Mouse (Mus musculus): ENCODE measurements around the gene Bin2. TPM values are rescaled to one million over a fixed set of nuclear protein-coding genes. Genes with fewer than 3 reads are reported as not detected.

Gene Bin2
- polyA plus RNA-seq, 1 experiment from 2014 or later, result 5.8 TPM

DNA sequence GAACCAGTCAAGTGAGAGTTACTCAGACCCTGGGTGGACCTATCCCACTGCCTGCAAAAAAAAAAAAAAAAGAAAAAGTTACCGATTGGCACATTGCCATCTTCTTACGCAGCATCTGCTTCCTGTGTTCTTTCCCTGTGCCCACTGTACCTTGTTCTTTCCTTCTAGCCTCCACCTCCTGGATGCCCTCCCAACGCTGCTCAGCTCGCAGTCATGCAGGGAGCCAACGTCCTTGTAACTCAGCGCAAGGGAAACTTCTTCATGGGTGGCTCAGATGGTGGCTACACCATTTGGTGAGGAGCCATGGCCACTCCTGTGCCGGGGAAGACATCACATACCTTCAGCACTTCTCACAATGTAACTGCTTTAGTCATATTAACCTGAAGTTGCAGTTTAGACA is 50.2 kb downstream of the Bin2 start:
- Histone ChIP-seq H3K4me1 (replicated peaks; ENCODE audit: control insufficient read depth, insufficient read depth, low read length) (no peaks in the 10 kb centered on the region; the same call in 1 of the 2 replicates), H3K9ac (ENCODE audit: low read depth, low read length) (no peak overlapping the region), H3K4me3 (ENCODE audit: low read depth, low read length) (no peak overlapping the region), H3K27me3 (replicated peaks; ENCODE audit: control insufficient read depth, insufficient read depth, low read length) (no peaks in the 10 kb centered on the region), H3K36me3 (ENCODE audit: control insufficient read depth, insufficient read depth) (peaks cover 48% of the 10 kb centered on the region), H3K27ac (ENCODE audit: low read depth, low read length) (no peak overlapping the region; the same call in 1 of the 2 replicates), H3K9me3 (ENCODE audit: control insufficient read depth) (no peaks in the 10 kb centered on the region), H3K4me2 (replicated peaks; ENCODE audit: low read depth) (no peak overlapping the region)
- no peak for ATAC-seq
- 74% methylated on average over 7 of the region's 7 CpGs for WGBS
- no peak for TF ChIP-seq CTCF (IDR thresholded peaks at IDR 0.05; ENCODE audit: low read depth)

DNA sequence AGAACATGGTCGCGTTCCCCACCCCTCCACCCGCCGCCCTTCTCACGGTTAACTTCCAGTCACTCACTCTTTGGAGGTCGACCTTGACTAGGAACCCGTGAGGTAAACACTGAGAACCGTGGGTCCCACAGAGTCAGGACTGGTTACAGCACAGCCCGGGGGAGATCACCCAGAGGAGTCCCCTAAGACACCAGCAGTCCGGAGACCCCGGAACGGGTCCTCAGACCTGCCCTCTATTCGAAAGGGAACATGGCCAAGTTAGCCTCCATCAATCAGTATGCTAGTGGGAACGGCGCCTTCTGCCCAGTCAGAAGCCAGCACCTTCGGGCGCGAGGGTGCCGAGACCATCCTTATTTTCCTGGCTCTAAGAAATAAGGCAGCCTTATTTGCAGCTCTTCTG is 53.1 kb downstream of the Bin2 start:
- H3K9me3 ChIP-seq (ENCODE audit: control insufficient read depth), result no peaks in the 10 kb centered on the region
- TF ChIP-seq CTCF (IDR thresholded peaks at IDR 0.05; ENCODE audit: low read depth), result no peak
- peak overlapping the region; percentile 100 for H3K9ac ChIP-seq (ENCODE audit: low read depth, low read length)
- peak overlapping the region; percentile 100 for H3K27ac ChIP-seq (ENCODE audit: low read depth, low read length)
- WGBS, result 0% methylated on average over 19 of the region's 19 CpGs
- H3K36me3 ChIP-seq (ENCODE audit: control insufficient read depth, insufficient read depth), result peaks cover 39% of the 10 kb centered on the region
- H3K27me3 ChIP-seq (replicated peaks; ENCODE audit: control insufficient read depth, insufficient read depth, low read length), result no peaks in the 10 kb centered on the region
- peak overlapping the region; percentile 93 for H3K4me3 ChIP-seq (ENCODE audit: low read depth, low read length)
- no peak for ATAC-seq
- H3K4me2 ChIP-seq (replicated peaks; ENCODE audit: low read depth), result peak overlapping the region; percentile 79
- H3K4me1 ChIP-seq (replicated peaks; ENCODE audit: control insufficient read depth, insufficient read depth, low read length), result no peaks in the 10 kb centered on the region; the same call in 1 of the 2 replicates

GRCm38 (mm10) chr15:100615825-100616220 is 53.5 kb downstream of the Bin2 start:
- ATAC-seq, result peak; percentile 74
- H3K9ac ChIP-seq (ENCODE audit: low read depth, low read length), result peak overlapping the region; percentile 100
- under 1% methylated on average over 40 of the region's 43 CpGs for WGBS

DNA sequence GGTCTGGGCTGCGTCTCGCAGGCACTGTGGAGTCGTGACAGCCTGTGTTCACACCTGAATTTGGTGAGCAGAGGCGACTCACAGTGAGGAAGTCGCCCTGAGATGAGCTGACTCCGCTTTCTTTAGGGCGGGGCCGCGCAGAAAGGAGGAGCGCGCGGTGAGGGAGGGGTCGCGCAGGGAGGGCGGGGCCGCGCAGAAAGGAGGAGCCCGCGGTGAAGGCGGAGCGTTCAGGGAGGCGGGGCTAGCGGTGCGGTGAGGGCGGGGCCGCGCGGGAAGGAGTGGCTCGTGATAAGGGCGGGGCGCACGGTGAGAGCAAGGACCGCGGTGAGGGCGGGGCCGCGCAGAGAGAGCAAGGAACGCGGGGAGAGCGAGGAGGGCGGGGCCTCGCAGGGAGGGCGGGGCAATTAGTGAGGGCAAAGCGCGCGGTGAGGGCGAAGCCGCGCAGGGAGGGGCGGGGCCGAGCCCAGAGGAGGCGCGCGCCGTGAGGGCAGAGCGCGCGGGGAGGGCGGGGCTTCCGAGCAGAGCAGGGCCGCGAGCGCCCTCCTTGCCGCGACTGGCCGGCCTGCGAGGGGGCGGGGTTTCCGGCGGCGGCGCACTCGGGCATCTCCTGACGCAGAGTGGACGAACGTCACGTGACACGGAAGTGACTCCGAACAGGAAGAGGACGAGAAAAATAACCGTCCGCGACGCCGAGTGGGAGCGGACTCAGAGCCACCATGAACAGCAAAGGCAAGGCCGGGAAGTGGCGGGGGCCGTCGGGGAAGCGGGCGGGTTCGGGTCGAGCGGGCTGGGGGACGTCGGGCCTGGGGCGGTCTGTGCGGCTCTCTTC is 54.1 kb downstream of the Bin2 start, which contains the start of gene Dazap2:
Gene Dazap2 (plus strand): TSS at position 354 of the 829 bp plus-strand sequence.
- under 1% methylated on average over 90 of the region's 99 CpGs for WGBS

More at GRCm38 (mm10) chr15:100615825-100616220, 53.5 kb downstream of the Bin2 start:
- no peak for TF ChIP-seq CTCF (IDR thresholded peaks at IDR 0.05; ENCODE audit: low read depth)
- no peaks in the 10 kb centered on the region for H3K27me3 ChIP-seq (replicated peaks; ENCODE audit: control insufficient read depth, insufficient read depth, low read length)
- H3K9me3 ChIP-seq (ENCODE audit: control insufficient read depth), result no peaks in the 10 kb centered on the region
- no peaks in the 10 kb centered on the region; the same call in 1 of the 2 replicates for H3K4me1 ChIP-seq (replicated peaks; ENCODE audit: control insufficient read depth, insufficient read depth, low read length)
- H3K4me3 ChIP-seq (ENCODE audit: low read depth, low read length), result peak overlapping the region; percentile 93
- H3K36me3 ChIP-seq (ENCODE audit: control insufficient read depth, insufficient read depth), result peaks cover 35% of the 10 kb centered on the region
- H3K4me2 ChIP-seq (replicated peaks; ENCODE audit: low read depth), result peak overlapping the region; percentile 79
- peak overlapping the region; percentile 100 for H3K27ac ChIP-seq (ENCODE audit: low read depth, low read length)

GRCm38 (mm10) chr15:100614218-100614995 is 54.9 kb downstream of the Bin2 start:
- Histone ChIP-seq H3K9ac (ENCODE audit: low read depth, low read length) (peak overlapping the region; percentile 47), H3K4me2 (replicated peaks; ENCODE audit: low read depth) (peak overlapping the region; percentile 72), H3K9me3 (ENCODE audit: control insufficient read depth) (no peaks in the 10 kb centered on the region), H3K36me3 (ENCODE audit: control insufficient read depth, insufficient read depth) (peaks cover 21% of the 10 kb centered on the region), H3K27ac (ENCODE audit: low read depth, low read length) (peak overlapping the region; percentile 79), H3K4me1 (replicated peaks; ENCODE audit: control insufficient read depth, insufficient read depth, low read length) (no peaks in the 10 kb centered on the region; the same call in 1 of the 2 replicates), H3K4me3 (ENCODE audit: low read depth, low read length) (peak overlapping the region; percentile 93), H3K27me3 (replicated peaks; ENCODE audit: control insufficient read depth, insufficient read depth, low read length) (no peaks in the 10 kb centered on the region)
- 10% methylated on average over 43 of the region's 43 CpGs for WGBS
- ATAC-seq, result peak; percentile 34
- no peak for TF ChIP-seq CTCF (IDR thresholded peaks at IDR 0.05; ENCODE audit: low read depth)

More for the DNA sequence above, 54.1 kb downstream of the Bin2 start, which contains the start of gene Dazap2:
- Histone ChIP-seq H3K4me1 (replicated peaks; ENCODE audit: control insufficient read depth, insufficient read depth, low read length) (no peaks in the 10 kb centered on the region; the same call in 1 of the 2 replicates), H3K27ac (ENCODE audit: low read depth, low read length) (peak within 1 kb of the TSS; percentile 100), H3K36me3 (ENCODE audit: control insufficient read depth, insufficient read depth) (peaks cover 29% of the 10 kb centered on the region), H3K27me3 (replicated peaks; ENCODE audit: control insufficient read depth, insufficient read depth, low read length) (no peaks in the 10 kb centered on the region), H3K9ac (ENCODE audit: low read depth, low read length) (peak within 1 kb of the TSS; percentile 100), H3K4me3 (ENCODE audit: low read depth, low read length) (peak within 1 kb of the TSS; percentile 93), H3K4me2 (replicated peaks; ENCODE audit: low read depth) (peak within 1 kb of the TSS; percentile 79), H3K9me3 (ENCODE audit: control insufficient read depth) (no peaks in the 10 kb centered on the region)
- peak; percentile 64 for TF ChIP-seq CTCF (IDR thresholded peaks at IDR 0.05; ENCODE audit: low read depth)
- peak; percentile 88 for ATAC-seq

DNA sequence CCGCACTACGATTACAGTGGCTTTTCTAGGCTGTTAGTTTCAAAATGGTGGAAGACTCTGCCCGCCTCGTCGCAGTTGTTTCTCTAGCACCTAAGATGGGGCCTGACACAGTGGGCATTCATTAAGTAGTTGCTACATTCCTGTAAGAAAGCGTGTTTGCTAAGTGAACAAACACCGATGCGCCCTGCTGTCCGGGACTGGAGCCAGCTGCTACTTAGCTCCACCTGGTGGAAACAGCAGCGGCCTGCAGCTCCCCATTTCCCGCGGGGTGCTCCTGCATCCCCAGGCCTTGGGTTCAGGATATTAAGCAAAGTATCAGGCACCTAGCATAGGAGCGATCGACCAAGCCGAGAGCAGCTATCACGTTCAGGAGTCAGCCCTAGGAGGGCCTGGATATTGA is 55.8 kb downstream of the Bin2 start:
- peak; percentile 96 for TF ChIP-seq CTCF (IDR thresholded peaks at IDR 0.05; ENCODE audit: low read depth)
- Histone ChIP-seq H3K4me1 (replicated peaks; ENCODE audit: control insufficient read depth, insufficient read depth, low read length) (no peaks in the 10 kb centered on the region; the same call in 1 of the 2 replicates), H3K9me3 (ENCODE audit: control insufficient read depth) (no peaks in the 10 kb centered on the region), H3K9ac (ENCODE audit: low read depth, low read length) (no peak overlapping the region), H3K36me3 (ENCODE audit: control insufficient read depth, insufficient read depth) (peaks cover 13% of the 10 kb centered on the region), H3K27ac (ENCODE audit: low read depth, low read length) (no peak overlapping the region), H3K4me3 (ENCODE audit: low read depth, low read length) (no peak overlapping the region), H3K27me3 (replicated peaks; ENCODE audit: control insufficient read depth, insufficient read depth, low read length) (no peaks in the 10 kb centered on the region), H3K4me2 (replicated peaks; ENCODE audit: low read depth) (peak overlapping the region; percentile 72)
- no peak for ATAC-seq
- 10% methylated on average over 16 of the region's 16 CpGs for WGBS

Measured in intestine, postnatal 0 days (tissue).